Mouse (Mus musculus): ENCODE data around the gene Trpm8. TPM values are rescaled to one million over a fixed set of nuclear protein-coding genes. Genes with fewer than 3 reads are reported as not detected.

The Trpm8 gene
- polyA plus RNA-seq, 1 experiment from 2014 or later: not detected

DNA sequence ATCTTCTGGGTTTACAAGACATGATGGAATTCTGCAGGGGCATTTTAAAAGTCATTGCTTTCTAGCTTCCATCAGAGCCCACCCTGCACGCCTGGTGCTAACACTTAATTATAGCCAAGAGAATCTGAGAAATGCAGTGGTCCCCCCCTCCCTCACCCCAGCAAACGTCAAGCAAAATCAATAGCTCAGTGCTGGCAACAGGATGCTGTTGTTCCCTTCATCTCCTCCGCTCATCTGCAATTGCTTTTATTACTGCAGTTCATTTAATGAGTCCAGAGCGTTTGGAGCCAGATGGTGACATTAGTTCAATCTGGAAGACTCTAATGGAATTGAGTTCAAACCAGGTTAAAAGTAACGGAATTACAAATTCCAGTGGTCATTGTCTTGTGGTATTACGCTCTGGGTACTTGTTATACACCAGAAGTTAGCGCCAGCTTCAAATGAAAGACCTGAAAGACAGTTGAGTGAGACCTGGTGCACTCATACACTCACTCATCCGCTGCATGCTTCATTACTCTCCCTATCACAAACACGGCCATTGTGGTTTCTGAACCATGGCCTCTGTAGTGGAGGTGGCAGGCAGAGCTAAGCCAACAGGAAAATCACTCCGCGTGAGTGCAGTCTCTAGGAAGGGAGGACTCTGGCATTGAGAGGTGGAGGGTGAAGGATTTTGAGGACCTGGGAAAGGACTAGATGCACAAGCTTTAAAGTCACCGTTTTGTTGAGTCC, 128.8 kb downstream of the Trpm8 start:
- H3K4me2 ChIP-seq (ENCODE audit: low read depth, low read length): no peak overlapping the region
- no peak overlapping the region for H3K4me3 ChIP-seq (ENCODE audit: low read depth, low read length)
- no peaks in the 10 kb centered on the region for H3K4me1 ChIP-seq (ENCODE audit: control insufficient read depth, low read depth, low read length)
- H3K9me3 ChIP-seq (replicated peaks; ENCODE audit: control insufficient read depth, low read length): no peaks in the 10 kb centered on the region
- H3K27me3 ChIP-seq (ENCODE audit: control insufficient read depth, insufficient read depth, low read depth, low read length): no peaks in the 10 kb centered on the region
- peak; percentile 44 for ATAC-seq (ENCODE audit: low read depth)
- H3K9ac ChIP-seq (ENCODE audit: low read depth, low read length): no peak overlapping the region
- peak overlapping the region; percentile 76 for H3K27ac ChIP-seq (ENCODE audit: low read length)
- H3K36me3 ChIP-seq (ENCODE audit: control insufficient read depth, insufficient read depth): no peaks in the 10 kb centered on the region
- WGBS (ENCODE audit: insufficient replicate concordance): 49% methylated on average over 12 of the region's 12 CpGs

DNA sequence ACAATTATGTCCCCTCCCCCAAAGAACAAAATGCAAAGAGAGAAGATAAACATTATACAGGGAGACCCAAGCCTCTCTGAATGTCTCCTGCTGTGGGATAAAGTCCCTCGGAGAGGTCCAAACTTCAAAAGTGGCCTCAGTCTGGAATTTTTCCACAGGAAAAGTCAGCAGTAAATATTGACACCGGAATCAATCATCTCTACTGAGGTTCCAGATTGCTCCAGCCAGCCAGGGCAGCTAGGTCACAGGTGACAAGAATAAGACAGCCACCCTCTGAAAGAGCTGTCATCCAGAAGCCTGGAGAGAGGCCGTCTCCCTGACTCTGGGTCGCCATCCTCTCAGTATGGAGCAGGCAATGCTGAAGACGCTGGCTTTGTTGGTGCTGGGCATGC, 129.3 kb downstream of the Trpm8 start, which contains the start of gene Spp2:
Gene Spp2 (plus strand): TSS at position 155 of the 392 bp plus-strand sequence.
- Histone ChIP-seq H3K27me3 (ENCODE audit: control insufficient read depth, insufficient read depth, low read depth, low read length) (no peaks in the 10 kb centered on the region), H3K4me1 (ENCODE audit: control insufficient read depth, low read depth, low read length) (no peaks in the 10 kb centered on the region), H3K36me3 (ENCODE audit: control insufficient read depth, insufficient read depth) (no peaks in the 10 kb centered on the region), H3K27ac (ENCODE audit: low read length) (peak within 1 kb of the TSS; percentile 83), H3K9me3 (replicated peaks; ENCODE audit: control insufficient read depth, low read length) (no peaks in the 10 kb centered on the region), H3K4me3 (ENCODE audit: low read depth, low read length) (peak within 1 kb of the TSS; percentile 36), H3K9ac (ENCODE audit: low read depth, low read length) (peak within 1 kb of the TSS; percentile 23; the same call in 1 of the 2 replicates), H3K4me2 (ENCODE audit: low read depth, low read length) (peak within 1 kb of the TSS; percentile 37)
- ATAC-seq (ENCODE audit: low read depth): peak; percentile 82
- 47% methylated on average over 5 of the region's 5 CpGs for WGBS (ENCODE audit: insufficient replicate concordance)

DNA sequence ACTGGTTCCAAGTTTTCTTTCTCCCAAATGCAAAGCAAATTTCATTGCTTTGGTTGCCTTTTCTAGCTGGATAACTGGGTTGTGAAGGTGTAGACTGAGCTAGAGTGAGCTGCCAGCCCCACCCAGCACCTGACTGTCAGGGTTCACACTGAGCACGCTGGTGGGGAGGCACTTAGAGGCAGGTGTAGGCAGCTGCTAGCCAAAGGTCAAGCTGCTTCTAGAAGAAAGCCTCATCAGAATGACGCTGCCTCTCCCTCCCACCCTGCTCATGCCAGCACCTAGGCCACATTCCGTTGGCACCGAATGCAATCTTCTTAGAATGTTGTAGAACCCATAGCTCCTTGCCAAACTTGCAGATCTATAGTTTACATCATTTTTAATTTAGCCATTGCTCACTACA, 130.9 kb downstream of the Trpm8 start:
- no peak overlapping the region for H3K27ac ChIP-seq (ENCODE audit: low read length)
- H3K27me3 ChIP-seq (ENCODE audit: control insufficient read depth, insufficient read depth, low read depth, low read length): no peaks in the 10 kb centered on the region
- no peaks in the 10 kb centered on the region for H3K4me1 ChIP-seq (ENCODE audit: control insufficient read depth, low read depth, low read length)
- peak overlapping the region; percentile 37 for H3K4me2 ChIP-seq (ENCODE audit: low read depth, low read length)
- 56% methylated on average over 4 of the region's 4 CpGs for WGBS (ENCODE audit: insufficient replicate concordance)
- H3K9ac ChIP-seq (ENCODE audit: low read depth, low read length): no peak overlapping the region
- H3K4me3 ChIP-seq (ENCODE audit: low read depth, low read length): peak overlapping the region; percentile 36
- no peaks in the 10 kb centered on the region for H3K9me3 ChIP-seq (replicated peaks; ENCODE audit: control insufficient read depth, low read length)
- H3K36me3 ChIP-seq (ENCODE audit: control insufficient read depth, insufficient read depth): no peaks in the 10 kb centered on the region
- peak; percentile 30; the same call in 1 of the 2 replicates for ATAC-seq (ENCODE audit: low read depth)

DNA sequence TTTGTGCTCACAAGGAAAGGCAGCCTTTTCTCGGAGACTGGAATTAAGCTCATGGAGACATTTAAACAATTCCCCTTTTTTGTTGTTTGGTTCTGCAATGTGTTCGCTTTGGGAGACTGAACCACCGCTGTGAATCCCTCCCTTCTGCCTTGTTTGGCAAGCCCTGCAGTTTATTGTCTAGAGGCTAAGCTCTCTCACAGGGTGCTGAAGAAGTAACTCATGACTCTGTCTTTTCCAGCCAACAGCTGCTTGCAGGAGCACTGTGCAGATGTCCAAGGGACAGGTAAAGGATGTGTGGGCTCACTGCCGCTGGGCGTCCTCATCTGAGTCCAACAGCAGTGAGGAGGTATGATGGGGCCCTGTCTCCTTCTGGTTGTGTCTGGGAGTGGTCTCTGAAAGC, 134.6 kb downstream of the Trpm8 start:
- Histone ChIP-seq H3K36me3 (ENCODE audit: control insufficient read depth, insufficient read depth) (no peaks in the 10 kb centered on the region), H3K4me1 (ENCODE audit: control insufficient read depth, low read depth, low read length) (no peaks in the 10 kb centered on the region), H3K27ac (ENCODE audit: low read length) (no peak overlapping the region), H3K9ac (ENCODE audit: low read depth, low read length) (no peak overlapping the region), H3K4me3 (ENCODE audit: low read depth, low read length) (no peak overlapping the region), H3K27me3 (ENCODE audit: control insufficient read depth, insufficient read depth, low read depth, low read length) (no peaks in the 10 kb centered on the region), H3K4me2 (ENCODE audit: low read depth, low read length) (no peak overlapping the region), H3K9me3 (replicated peaks; ENCODE audit: control insufficient read depth, low read length) (no peaks in the 10 kb centered on the region)
- ATAC-seq (ENCODE audit: low read depth): no peak
- WGBS (ENCODE audit: insufficient replicate concordance): 66% methylated on average over 5 of the region's 5 CpGs

DNA sequence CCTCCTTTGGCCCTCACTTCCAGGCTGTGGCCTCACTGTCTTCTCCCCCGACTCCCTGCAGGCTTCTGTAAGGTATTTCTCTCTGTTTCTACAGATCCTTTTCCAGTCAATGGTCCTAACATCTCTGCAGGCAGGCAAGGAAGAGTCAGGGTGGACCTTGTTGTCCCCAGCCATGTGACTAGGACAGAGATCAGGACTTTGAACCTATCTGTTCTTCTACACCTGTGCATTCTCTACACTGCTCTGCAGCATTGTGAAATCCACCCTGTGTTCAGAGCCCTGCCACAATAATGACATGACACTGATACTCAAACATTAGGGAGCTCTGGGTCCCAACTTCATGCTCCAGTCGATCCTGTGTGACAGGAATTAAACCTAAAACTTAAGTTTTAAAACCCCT, 141.5 kb downstream of the Trpm8 start:
- Histone ChIP-seq H3K4me3 (ENCODE audit: low read depth, low read length) (no peak overlapping the region), H3K4me2 (ENCODE audit: low read depth, low read length) (no peak overlapping the region), H3K4me1 (ENCODE audit: control insufficient read depth, low read depth, low read length) (no peaks in the 10 kb centered on the region; the same call in 1 of the 2 replicates), H3K9ac (ENCODE audit: low read depth, low read length) (no peak overlapping the region), H3K27me3 (ENCODE audit: control insufficient read depth, insufficient read depth, low read depth, low read length) (no peaks in the 10 kb centered on the region), H3K27ac (ENCODE audit: low read length) (peak overlapping the region; percentile 60), H3K9me3 (replicated peaks; ENCODE audit: control insufficient read depth, low read length) (no peaks in the 10 kb centered on the region), H3K36me3 (ENCODE audit: control insufficient read depth, insufficient read depth) (no peaks in the 10 kb centered on the region)
- 44% methylated on average over 2 of the region's 2 CpGs for WGBS (ENCODE audit: insufficient replicate concordance)
- peak; percentile 88 for ATAC-seq (ENCODE audit: low read depth)

DNA sequence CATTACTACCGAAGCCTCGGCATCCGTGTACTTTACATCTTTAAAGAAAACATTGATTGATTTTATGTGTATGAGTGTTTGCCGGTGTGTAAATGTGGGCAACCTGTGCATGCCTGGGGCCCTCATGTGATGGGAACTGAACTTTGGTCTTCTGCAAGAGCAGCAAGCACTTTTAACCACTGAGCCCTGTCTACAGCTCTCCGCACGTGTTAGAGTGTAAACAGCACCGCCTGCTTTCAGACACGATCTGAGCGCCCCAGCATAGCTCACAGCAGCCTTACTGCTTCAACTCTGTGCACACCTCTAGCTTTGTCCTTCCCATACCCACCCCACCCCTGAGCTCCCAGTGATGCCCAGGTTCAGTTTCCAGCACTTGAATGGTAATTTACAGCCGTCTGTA, 144.6 kb downstream of the Trpm8 start:
- no peak overlapping the region for H3K4me2 ChIP-seq (ENCODE audit: low read depth, low read length)
- peak; percentile 67 for ATAC-seq (ENCODE audit: low read depth)
- H3K27me3 ChIP-seq (ENCODE audit: control insufficient read depth, insufficient read depth, low read depth, low read length): no peaks in the 10 kb centered on the region
- H3K4me3 ChIP-seq (ENCODE audit: low read depth, low read length): no peak overlapping the region
- no peaks in the 10 kb centered on the region; the same call in 1 of the 2 replicates for H3K4me1 ChIP-seq (ENCODE audit: control insufficient read depth, low read depth, low read length)
- no peaks in the 10 kb centered on the region for H3K36me3 ChIP-seq (ENCODE audit: control insufficient read depth, insufficient read depth)
- no peak overlapping the region for H3K27ac ChIP-seq (ENCODE audit: low read length)
- H3K9ac ChIP-seq (ENCODE audit: low read depth, low read length): no peak overlapping the region
- no peaks in the 10 kb centered on the region for H3K9me3 ChIP-seq (replicated peaks; ENCODE audit: control insufficient read depth, low read length)
- 63% methylated on average over 10 of the region's 10 CpGs for WGBS (ENCODE audit: insufficient replicate concordance)

DNA sequence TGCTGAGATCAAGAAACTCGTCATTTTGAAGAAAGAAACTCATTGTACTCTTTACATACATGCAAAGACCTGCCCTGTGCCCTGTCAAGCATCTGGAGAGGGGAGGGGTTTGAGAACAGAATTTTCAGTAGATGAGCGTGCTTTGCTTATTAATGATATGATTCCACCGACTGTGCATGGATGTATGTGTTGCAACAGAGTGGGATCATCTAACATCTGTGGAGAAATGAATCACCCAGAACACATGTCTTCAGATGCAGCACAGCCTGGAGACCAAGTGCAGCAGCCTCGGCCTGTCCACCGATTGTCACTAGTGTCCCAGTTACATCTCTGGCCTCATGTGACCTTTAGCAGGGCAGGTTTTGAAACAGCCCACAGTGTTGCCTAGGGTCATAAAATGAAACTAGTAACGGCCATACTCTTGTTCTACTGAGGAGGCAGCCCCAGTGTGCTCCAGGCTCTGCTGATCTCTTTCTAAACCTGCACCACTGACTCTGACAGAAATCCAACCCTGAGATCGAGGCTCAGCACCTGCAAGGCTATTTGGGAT, 145.5 kb downstream of the Trpm8 start:
- no peak overlapping the region for H3K4me3 ChIP-seq (ENCODE audit: low read depth, low read length)
- H3K9ac ChIP-seq (ENCODE audit: low read depth, low read length): no peak overlapping the region
- no peaks in the 10 kb centered on the region for H3K9me3 ChIP-seq (replicated peaks; ENCODE audit: control insufficient read depth, low read length)
- 0 out of 2 replicates have a peak, but pooled peaks have one; percentile 28 for ATAC-seq (ENCODE audit: low read depth)
- H3K36me3 ChIP-seq (ENCODE audit: control insufficient read depth, insufficient read depth): no peaks in the 10 kb centered on the region
- H3K27me3 ChIP-seq (ENCODE audit: control insufficient read depth, insufficient read depth, low read depth, low read length): no peaks in the 10 kb centered on the region
- 51% methylated on average over 7 of the region's 7 CpGs for WGBS (ENCODE audit: insufficient replicate concordance)
- H3K4me1 ChIP-seq (ENCODE audit: control insufficient read depth, low read depth, low read length): no peaks in the 10 kb centered on the region; the same call in 1 of the 2 replicates
- no peak overlapping the region for H3K27ac ChIP-seq (ENCODE audit: low read length)
- H3K4me2 ChIP-seq (ENCODE audit: low read depth, low read length): no peak overlapping the region

DNA sequence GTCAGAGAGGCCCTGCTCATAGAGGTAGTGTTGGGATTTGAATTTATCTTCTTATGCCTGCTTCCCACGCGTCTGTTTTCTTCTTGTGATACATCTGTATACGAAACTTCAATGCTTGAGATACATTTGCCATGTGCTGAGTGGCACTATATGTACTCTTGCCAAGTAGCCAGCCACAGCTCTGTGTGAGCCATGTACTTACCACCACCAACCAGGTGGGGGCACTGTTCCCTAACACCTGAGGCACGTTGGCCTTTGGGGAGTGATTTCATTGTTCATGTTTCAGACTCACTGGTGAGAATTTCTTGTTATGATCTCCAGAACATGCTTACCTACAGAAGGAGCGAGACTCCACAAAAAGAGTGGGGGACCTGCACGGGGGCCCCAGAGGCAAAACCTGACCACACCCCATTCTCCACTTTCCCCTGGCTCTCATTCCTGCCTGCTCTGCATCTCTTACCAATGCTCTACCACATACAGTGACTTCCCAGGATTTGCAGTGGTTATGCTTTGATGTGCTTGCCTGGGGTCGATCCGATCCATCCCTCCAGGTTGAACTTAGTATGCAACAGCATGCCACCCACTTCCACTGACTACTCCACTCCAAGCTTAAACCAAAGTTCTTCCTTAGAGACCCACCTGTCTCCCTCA, 147.3 kb downstream of the Trpm8 start:
- H3K9ac ChIP-seq (ENCODE audit: low read depth, low read length): no peak overlapping the region
- no peak overlapping the region for H3K4me2 ChIP-seq (ENCODE audit: low read depth, low read length)
- no peaks in the 10 kb centered on the region for H3K9me3 ChIP-seq (replicated peaks; ENCODE audit: control insufficient read depth, low read length)
- ATAC-seq (ENCODE audit: low read depth): no peak
- 20% methylated on average over 8 of the region's 8 CpGs for WGBS (ENCODE audit: insufficient replicate concordance)
- no peak overlapping the region for H3K27ac ChIP-seq (ENCODE audit: low read length)
- no peaks in the 10 kb centered on the region for H3K36me3 ChIP-seq (ENCODE audit: control insufficient read depth, insufficient read depth)
- H3K4me1 ChIP-seq (ENCODE audit: control insufficient read depth, low read depth, low read length): no peaks in the 10 kb centered on the region
- H3K27me3 ChIP-seq (ENCODE audit: control insufficient read depth, insufficient read depth, low read depth, low read length): no peaks in the 10 kb centered on the region
- H3K4me3 ChIP-seq (ENCODE audit: low read depth, low read length): no peak overlapping the region
